Mouse (Mus musculus): ENCODE measurements around the gene B3gnt4.
"Not testable (repeated sequence)": the region's sequence is repeated elsewhere in the genome, so short reads cannot be mapped to it uniquely, and the experiment has no call there.

Gene B3gnt4

GRCm38 (mm10) chr5:123510160-123510559, at the start of gene B3gnt4:
TSS of gene B3gnt4 (plus strand) at chr5:123510460.
- DNase-seq (ENCODE audit: low spot score in 2 of 2), result no peak

- DNase-seq (ENCODE audit: low spot score in 2 of 2), result no peak
Measured at GRCm38 (mm10) chr5:123461420-123461819, 48.8 kb upstream of the B3gnt4 start.

DNA sequence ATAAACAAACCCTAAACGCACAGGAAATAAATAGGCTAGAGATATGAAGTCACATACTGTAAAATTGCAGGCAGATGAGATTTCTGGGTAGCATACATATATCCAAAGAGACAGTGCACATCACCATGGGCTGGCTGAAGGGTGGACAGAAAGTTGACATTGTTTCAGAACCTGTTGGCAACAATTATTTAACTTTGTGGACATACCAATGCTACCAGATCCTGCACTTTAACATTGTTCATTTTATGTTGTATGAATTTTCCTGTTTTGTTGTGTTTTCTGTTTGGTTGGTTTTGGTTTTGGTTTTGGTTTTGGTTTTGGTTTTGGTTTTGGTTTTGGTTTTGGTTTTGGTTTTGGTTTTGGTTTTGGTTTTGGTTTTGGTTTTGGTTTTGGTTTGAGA, 45.6 kb upstream of the B3gnt4 start:
- DNase-seq (ENCODE audit: low spot score in 2 of 2), result no peak

- DNase-seq (ENCODE audit: low spot score in 2 of 2), result no peak
Measured at GRCm38 (mm10) chr5:123470784-123471400, 39.4 kb upstream of the B3gnt4 start.

- no peak for DNase-seq (ENCODE audit: low spot score in 2 of 2)
Measured at GRCm38 (mm10) chr5:123473817-123474216, 36.4 kb upstream of the B3gnt4 start.

DNA sequence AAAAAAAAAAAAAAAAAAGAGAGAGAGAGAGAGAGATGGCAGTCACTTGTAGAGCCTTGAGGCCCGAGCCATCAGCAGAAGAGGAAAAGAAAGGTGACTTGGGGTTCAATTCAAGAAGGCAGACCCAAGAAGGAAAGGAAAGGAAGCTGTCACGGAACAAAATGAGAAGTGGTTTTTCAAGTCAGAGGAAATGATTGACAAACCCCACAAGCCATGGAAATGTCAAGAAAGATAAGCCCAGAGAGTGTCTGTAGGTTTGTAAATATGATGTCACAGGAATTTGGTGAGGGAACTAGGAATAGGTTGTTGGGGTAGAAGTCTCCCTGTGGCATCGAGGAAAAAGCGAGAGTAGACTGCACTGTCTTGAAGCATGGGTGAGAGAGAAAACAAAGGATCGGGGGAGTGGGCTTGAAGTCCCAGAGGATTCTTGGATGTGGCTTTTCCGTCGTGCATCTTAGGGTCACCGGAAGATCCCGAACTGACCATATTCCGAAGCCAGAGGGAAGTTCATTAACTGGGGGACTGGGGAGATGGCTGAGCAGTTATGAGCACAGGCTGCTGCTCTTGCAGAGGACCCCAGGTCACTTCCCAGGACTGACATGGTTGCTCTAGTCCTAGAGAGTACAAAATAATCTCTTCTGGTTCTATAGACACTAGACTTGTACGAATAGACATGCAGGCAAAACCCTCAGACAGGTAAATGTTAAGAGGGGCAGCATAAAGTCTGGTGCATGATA, 22.4 kb upstream of the B3gnt4 start:
- no peak for DNase-seq (ENCODE audit: low spot score in 2 of 2)

DNA sequence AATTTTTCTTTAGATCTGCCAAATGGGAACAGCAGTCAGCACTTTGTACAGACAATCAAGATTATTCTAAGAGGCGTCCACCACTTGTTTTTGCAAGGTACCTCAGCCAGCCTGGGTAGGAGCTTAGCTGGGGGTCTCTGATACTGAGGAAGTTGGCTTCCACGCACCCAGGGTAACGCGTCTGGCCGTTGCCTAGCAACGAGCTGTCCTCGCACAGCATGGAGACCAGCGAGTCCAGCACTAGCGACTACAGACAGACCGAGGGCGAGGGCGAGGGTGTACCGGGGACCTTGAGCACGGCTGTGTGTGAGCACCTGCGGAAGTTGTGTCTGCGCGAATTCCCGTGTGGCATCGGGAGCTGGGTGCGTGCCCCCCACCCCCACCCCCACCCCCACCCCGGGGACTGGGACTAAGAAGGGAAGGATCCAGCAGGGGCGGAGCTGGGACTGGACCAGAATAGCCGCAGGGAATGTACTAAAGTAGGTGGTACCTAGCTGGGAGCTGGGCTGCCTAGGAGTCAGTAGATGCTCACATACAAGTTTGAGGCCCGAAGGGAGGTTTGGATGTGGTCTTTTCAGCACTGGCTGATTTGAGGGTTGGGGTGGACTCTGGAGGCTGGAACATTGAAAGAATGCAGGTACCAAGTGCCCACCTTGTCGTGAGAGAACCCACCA, 21.0 kb upstream of the B3gnt4 start, which contains the start of the genes Lrrc43 and Il31:
Gene Lrrc43 (plus strand): TSS at position 194 of the 674 bp plus-strand sequence.
Gene Il31 (minus strand): TSS at position 378 of the 674 bp plus-strand sequence.
- DNase-seq (ENCODE audit: low spot score in 2 of 2), result peak in 1 of 2 experiments; percentile 14

DNA sequence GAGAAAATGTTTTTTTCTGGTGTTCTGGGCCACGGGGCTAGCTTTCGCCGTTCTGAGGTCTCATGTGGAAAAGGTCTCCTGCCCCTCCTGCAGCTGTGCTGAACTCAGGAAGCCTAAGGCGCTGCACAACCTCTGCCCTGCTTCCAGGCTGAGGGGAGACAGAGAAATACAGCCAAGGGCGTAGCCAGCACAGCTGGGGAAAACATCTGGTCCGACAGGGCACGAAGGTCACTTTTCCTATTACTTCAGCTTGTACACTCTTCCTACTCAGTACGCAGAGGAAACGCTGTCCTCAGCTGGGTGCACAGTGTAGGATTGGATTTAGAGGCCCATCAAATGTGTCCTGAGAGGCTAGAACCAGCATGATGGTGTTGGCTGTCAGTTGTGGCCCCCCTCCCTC, 20.3 kb upstream of the B3gnt4 start:
- DNase-seq (ENCODE audit: low spot score in 2 of 2), result no peak

GRCm38 (mm10) chr5:123499717-123500116, 10.5 kb upstream of the B3gnt4 start:
- peak; percentile 28 to 39 for DNase-seq (ENCODE audit: low spot score in 2 of 2)

DNA sequence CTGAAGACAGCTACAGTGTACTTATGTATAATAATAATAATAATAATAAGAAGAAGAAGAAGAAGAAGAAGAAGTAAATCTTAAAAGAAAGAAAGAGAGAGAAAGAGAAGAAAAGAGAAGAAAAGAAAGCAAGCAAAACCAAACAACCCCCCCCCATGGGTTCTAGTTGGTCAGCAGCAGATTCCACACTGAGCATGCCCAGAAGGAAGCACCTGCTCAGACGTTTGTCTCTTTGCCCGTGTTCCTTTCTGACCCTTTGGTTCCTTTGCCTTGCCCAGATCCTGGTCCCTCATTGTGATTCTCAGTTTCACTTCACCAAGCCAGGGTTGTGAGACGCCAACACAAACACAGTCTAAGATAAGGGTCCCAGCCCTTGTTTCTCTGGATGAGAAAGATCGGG, 8.3 kb upstream of the B3gnt4 start:
- DNase-seq (ENCODE audit: low spot score in 2 of 2), result no peak

DNA sequence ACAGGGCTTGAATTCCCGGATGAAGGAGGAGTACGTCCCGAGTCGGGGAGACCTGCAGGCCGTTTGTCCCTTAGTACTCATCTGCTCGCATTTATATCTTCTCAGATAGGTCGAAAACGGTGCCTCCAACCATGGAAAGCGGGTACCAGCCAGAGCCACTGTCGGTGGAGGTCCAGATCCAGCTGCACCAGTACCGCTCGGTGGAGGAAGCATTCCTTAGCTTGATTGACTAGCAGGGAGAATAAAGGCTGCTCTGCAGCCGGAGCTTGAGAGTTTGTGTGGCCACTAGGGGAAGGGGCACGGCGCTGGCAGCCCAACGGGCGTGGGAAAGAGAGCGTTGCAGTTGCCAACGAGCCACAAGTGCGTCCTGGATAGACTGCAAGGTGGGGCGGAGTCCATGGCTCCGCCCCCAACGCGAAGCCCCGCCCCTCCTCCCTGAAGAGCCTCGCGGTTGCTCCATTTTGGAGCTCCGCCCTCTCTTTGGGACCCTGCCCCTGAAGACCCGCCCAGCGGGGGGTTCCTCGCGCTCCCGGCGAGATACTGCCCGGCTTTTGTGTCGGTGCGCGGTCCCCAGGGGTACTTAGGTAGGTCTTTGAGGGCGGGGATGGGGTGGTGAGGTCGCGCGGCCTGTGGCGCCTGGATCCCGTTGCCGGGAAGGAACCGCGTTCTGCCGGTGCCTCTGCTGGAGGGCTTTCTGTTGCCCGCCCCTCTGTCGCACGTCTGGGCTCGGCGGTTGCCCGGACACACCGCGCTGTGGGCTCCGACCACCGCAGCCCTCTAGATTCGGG, 2.1 kb upstream of the B3gnt4 start:
- DNase-seq (ENCODE audit: low spot score in 2 of 2), result peak; percentile 83 to 84

- DNase-seq (ENCODE audit: low spot score in 2 of 2), result no peak
Measured at GRCm38 (mm10) chr5:123508921-123509320, 1.3 kb upstream of the B3gnt4 start.

DNA sequence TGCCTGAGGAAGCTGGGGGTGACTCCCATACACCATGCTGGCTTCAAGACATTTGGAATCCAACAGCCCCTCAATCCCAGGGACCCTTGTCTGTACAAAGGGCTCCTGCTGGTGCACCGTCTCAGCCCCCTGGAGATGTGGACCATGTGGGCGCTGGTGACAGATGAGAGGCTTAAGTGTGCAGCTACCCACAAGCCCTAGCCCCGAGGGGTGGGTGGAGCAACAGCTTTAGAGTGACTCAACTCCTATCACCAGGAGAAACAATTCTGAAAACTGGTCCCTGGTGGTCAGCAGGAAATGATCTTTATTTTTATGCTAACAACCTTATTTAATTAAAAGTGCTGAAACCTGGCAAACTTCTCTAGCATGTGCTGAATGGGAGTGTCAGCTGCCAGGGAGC, 1.2 kb downstream of the B3gnt4 start:
- not testable (repeated sequence) for DNase-seq (ENCODE audit: low spot score in 2 of 2)

GRCm38 (mm10) chr5:123512102-123512501, 1.8 kb downstream of the B3gnt4 start:
- DNase-seq (ENCODE audit: low spot score in 2 of 2), result no peak

DNA sequence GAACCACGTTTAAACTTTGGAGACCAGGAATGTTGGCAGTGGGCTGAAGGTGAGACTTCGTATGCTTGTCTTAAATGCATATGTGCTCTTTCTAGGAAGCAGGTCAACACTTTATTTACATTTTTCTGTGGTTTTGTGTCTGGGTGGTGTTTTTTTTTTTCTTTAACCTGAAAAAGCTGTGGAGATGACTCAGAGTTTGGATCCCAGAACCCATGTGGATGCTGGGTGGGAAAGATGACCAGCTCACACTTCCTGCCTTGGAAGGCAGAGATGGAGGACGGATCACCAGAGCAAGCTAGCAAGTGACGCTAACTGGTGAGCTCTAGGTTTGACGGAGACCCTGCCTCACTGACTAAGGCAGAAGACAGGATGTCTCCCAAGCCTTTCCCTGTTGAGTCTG, 4.6 kb downstream of the B3gnt4 start:
- DNase-seq (ENCODE audit: low spot score in 2 of 2), result no peak

- DNase-seq (ENCODE audit: low spot score in 2 of 2), result peak; percentile 3
Measured at GRCm38 (mm10) chr5:123520666-123521065, 10.4 kb downstream of the B3gnt4 start.

DNA sequence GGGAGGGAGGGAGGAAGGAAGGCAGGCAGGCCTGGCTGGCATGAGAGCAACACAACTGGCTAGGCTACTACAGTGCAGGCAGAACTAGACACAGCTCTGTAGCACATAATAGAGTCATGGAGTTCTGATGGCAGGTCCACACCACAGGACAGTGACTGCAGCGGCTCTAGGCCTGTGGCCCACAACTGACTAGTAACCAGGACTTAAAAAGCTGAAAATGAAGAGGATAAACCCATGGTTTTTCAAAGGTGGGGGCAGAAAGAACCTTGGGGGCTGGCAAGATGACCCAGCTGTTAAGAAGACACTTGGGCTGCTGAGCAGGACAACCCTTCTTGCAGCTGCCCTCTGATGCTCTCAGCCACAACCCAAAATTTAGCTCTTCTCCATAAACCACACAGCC, 11.4 kb downstream of the B3gnt4 start:
- DNase-seq (ENCODE audit: low spot score in 2 of 2), result peak; percentile 2 to 4

DNA sequence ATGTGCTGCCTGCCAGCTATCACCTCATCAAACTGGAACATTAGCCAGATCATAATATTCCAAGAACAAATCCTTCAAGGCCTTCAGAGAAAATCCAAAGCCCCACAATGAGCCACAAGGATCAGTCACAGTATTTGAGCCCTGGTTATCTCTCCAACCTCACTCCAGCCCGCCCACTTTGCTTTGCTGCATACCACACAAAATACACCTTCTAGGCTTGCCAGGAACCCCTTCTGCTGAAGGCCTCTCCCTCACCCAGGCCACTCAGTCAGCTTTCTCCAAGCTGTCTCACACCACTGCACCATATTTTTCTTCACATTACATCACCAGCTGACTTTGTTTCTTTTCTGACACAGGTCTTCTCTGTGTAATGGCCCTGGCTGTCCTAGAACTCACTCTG, 11.9 kb downstream of the B3gnt4 start:
- peak; percentile 1 to 3 for DNase-seq (ENCODE audit: low spot score in 2 of 2)

DNA sequence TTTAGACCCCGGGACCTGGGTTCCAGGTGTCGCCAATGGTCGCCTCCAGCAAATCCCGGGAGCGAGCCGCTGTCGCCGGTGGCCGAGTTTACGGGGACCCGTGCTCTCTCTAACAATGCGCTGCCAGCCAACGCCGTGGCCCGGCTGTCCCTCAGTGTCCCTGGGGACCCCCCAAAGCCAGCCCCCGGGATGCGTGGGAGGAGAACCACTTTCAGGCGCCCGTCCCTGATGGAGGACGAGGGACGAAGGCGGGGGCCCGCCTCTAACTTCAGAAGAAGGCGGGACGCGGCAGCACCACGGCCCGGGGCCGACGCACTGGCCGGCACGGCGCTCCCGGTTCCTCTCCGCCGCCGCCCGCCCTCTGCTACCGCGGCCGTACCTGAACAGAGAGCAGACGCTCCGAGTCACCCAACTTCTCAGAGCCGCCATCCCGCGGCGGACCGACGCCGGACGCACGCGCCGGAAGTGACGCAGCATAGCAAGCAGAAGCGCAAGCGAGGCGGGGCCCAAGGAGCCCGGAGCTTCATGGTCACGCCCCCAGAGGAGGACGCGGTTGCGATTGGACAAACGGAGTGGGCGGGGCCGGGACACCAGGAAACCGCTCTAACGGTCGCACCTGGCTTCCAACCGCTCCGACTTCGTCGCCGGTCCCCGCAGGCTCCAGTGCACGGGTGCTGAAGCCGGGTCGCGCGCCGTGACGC, 13.6 kb downstream of the B3gnt4 start, which contains the start of gene Diablo:
Gene Diablo (minus strand): TSS at position 485 of the 701 bp plus-strand sequence.
- peak; percentile 97 to 98 for DNase-seq (ENCODE audit: low spot score in 2 of 2)

GRCm38 (mm10) chr5:123524393-123524750, 14.1 kb downstream of the B3gnt4 start:
- DNase-seq (ENCODE audit: low spot score in 2 of 2), result no peak

DNA sequence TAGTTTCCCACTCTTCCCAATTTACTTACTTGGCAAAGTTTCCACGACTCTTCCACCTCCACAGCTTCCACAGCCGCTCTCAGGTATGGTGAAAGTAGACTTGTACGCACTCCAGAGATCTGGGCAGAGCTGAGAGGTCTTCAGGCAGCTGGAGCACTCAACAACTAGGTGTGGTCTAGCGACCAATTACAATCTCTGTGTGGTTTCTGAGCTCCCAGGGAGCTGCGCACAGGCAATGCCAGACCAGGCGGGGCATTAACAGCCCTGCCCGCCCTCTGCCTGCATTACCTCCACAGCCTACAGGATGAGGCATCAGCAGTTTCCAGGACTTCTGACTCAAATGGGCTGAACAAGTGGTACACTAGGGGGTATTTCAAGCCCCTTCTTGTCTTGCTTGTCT, 15.0 kb downstream of the B3gnt4 start, which contains the start of gene Gm49027:
Gene Gm49027 (minus strand): TSS at position 208 of the 400 bp plus-strand sequence.
- DNase-seq (ENCODE audit: low spot score in 2 of 2), result peak; percentile 2 to 5

Measured in frontal cortex, postnatal 10 days (tissue).